Mouse (Mus musculus) gastrocnemius, postnatal 25 days (tissue): ENCODE results near the gene Tdrd6. TPM values are rescaled to one million over a fixed set of nuclear protein-coding genes. Genes with fewer than 3 reads are reported as not detected.
A peak's percentile ranks its signal among the peaks of the same experiment; 100 is the strongest.

ENCODE experiments used
- DNase-seq: peaks from one replicate; pipeline ENCODE4 v3.0.0; 2022
- total RNA-seq, 2 experiments: library from RNA; stranded (reverse); gene quantifications; 1 replicate in 1 of 2; 2 replicates in 1 of 2; pipeline ENCODE4 v1.2.3; 2021

Tdrd6 gene
- total RNA-seq, 2 experiments from 2014 or later, result not detected

DNA sequence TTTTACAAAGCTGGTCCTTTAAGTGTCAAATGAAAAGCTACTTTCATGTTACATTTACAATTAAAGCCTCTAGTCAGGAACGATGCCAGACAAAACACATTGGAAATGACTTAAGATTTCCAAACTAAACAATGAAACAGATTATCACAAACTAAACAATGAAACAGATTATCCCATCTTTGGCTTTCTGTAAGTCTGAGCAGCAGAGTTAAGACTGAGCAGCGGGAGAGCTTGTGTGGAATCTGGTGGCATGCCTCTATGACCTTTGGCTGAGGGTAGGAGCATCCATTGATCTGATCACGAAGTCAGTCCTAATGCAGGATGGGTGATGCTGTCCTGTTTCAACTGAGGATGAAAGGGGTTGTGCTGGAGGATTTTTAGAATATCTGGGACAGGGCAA, 17.9 kb downstream of the Tdrd6 start:
- DNase-seq, result no peak

DNA sequence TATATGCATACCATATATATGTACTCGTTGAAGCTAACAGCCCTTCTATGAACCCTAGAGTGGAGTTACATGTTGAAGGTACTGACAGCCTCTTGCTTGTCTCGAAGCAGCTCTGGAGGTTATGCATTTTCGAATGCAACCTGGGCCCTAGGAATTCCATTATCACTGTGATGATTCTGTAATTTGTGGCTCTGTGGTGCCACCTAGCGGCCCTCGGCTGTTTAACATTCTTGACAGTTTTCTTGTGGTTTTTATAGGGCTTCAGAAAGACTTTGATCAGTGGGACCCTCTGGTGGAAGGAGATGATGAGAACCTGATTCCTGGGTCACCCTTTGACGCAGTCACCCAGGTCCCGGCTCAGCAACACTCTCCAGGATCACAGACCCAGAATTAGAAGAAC, 18.5 kb downstream of the Tdrd6 start:
- no peak for DNase-seq

GRCm38 (mm10) chr17:43606704-43607103, 23.4 kb downstream of the Tdrd6 start:
- no peak for DNase-seq

GRCm38 (mm10) chr17:43598706-43599105, 31.4 kb downstream of the Tdrd6 start:
- no peak for DNase-seq

DNA sequence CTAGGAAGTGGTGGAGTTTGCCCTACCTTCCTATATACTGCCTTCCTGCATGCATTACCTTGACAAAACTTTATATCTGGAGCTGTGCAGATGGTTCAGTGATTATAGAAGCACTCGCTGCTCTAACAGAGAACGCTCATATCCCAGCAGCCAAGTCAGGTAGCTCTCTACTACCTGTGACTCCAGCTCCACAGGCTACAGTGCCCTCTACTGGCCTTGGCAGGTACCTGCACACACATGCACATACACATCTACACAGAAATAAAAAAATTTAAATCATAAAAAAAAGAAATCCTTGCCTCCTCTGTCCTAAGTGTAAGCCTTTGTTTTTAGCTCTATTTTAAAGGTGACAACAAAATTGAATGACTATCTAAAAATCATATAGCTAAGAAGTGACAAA, 32.4 kb downstream of the Tdrd6 start:
- no peak for DNase-seq

- no peak for DNase-seq
These were observed 37.5 kb downstream of the Tdrd6 start for GRCm38 (mm10) chr17:43592296-43593291.

DNA sequence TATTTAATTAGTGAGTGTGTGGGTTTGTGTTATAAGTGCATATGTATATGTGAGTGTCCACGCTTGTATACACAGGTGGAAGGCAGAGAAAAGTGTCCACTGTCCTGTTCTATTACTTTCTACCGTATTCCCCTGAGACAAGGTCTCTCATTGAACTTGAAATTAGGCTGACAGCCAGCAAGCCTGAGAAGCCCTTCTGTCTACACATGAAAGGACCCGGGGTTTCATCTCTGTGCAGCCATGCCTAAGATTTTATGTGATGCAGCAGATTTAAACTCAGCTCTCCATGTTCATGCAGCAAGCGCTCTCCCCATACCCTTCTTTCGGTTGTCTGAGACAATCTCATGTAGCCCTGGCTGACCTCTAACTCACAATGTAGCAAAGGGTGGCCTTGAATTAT, 39.6 kb downstream of the Tdrd6 start:
- no peak for DNase-seq

- no peak for DNase-seq
These were observed 40.3 kb downstream of the Tdrd6 start for GRCm38 (mm10) chr17:43589750-43590149.

DNA sequence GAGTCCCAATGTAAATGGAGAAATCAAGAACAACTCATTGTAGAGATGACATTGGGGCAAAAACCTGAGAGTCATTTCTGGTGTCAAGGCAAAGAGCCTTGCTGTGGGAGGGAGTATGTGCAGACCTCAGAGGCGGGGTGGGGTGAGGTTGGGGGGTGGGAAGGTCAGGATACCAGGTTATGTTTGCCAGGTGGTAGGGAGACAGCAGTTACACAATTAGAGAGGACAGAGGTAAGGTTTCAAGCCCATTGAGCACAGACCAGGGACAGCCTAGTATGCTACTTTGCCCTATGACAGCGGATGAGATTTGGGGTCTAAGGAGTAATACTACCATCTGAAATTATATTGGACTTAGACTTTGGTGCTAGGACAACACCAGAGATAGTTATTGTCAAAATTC, 42.8 kb downstream of the Tdrd6 start:
- DNase-seq, result no peak

DNA sequence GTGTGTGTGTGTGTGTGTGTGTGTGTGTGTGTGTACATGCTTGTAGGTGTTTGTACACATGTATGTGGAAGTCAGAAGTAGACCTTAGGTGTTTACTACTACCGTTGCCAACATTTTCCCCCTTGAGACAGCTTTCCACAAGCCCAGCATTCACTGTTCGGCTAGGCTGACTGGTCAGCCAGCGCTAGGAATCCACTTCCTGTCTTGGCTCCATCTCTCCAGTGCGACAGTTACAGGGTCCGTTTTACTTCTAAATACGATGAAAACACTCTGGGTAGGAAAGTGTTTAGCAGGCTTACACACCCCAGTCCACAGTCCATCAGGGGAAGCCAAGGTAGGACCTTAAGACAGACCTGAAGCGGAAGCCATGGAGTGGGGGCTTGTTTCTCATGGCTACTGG, 45.3 kb downstream of the Tdrd6 start:
- DNase-seq, result no peak

- peak; percentile 34 for DNase-seq
These were observed 49.1 kb downstream of the Tdrd6 start for GRCm38 (mm10) chr17:43581012-43581467.

DNA sequence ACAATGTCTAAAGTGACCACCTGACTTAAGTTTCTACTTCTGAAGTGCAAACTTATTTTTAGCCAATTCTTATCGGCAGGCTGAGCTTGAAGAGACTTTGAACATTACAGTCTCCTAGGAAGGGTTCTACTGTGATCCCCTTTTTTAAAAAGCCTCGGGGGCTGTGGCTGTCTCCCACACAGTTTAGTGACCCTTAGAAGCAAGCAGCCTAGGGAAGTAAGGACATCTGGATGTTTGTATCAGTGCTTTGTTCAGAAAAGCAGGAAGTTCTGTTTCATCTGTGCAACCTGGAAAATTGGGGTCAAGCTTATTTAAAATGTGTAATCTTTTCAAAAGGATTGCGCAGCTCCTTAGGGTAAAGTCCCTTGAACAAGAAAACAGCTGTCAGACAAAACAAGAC, 49.6 kb downstream of the Tdrd6 start:
- DNase-seq, result no peak

- no peak for DNase-seq
These were observed 56.5 kb downstream of the Tdrd6 start for GRCm38 (mm10) chr17:43573624-43574073.

DNA sequence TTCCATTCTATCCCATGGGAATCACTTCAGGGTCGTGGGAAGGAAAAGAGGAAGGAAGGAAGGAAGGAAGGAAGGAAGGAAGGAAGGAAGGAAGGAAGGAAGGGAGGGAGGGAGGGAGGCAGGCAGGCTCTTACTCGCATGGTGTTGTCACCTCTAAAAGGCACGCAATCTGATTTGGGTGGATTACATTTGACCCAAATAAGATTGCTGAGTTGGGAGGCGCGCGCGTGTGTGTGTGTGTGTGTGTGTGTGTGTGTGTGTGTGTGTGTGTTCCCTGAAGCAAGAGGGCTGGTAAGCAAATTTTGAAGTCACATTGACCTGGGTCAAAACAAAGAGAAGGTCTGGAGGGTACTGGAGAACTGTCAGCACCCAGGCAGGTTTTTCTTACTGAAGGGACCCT, 60.8 kb downstream of the Tdrd6 start:
- DNase-seq, result no peak

DNA sequence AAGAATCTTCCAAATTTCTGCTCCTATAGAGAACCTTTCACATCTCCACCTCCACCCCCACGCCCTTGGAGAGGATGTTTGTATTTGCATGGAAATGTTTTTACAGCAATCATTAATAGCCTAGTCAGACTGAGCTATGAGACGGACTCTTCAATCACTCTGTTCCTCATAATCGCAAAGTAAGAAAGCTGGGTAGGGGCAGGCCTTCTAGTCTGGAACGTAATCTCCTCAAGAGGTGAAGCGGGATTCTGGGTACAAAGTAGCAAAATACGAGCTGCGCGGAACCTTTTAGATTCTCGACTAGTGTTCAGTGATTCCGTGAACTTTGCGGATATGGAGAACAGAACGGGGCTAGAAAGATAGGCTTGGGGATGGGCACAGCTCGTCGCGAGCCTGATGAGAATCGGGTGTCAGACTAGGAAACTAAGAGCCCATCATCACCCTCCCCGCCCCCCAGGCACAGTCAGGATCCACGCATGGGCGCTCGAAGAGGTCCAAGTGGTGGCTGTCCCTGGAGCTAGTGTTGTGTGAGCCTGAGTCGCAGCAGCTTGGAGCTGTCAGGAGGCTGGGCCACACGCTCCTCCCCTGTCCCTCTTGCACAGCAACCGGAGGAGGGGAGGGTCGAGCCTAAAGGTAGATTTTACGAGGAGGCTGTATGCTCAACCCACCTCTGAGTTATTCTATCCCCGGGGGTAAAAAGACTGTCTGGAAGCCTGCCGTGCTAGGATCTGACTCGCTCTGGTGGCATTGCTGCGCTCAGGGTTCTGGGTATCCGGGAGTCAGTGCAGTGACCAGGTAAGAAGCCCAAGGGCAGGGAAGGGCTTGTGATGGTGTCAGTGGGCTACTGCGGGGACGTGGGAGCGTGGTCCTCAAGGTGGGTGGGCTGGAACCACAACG, 61.9 kb downstream of the Tdrd6 start, which contains the start of gene Pla2g7:
Pla2g7 (plus strand) TSS at position 107 of the 897 bp plus-strand sequence.
- DNase-seq, result peak; percentile 29

GRCm38 (mm10) chr17:43567593-43567991, 62.5 kb downstream of the Tdrd6 start:
- DNase-seq, result no peak

Other genes with a start within 250 kb of the Tdrd6 start
- not detected for gene Mep1a, start 127.5 kb downstream of the Tdrd6 start, total RNA-seq
- gene Ankrd66, start 86.7 kb downstream of the Tdrd6 start, total RNA-seq, result not detected
- gene Pla2g7, start 62.2 kb downstream of the Tdrd6 start, total RNA-seq, result 10 to 100 TPM in 1 of 2 experiments, 1 to 10 TPM in 1; 9.9 to 13.5 TPM
- gene Slc25a27, start 36.9 kb upstream of the Tdrd6 start, total RNA-seq, result 1 to 10 TPM; 4.7 to 5.3 TPM
- 1 to 10 TPM; 2.3 to 2.9 TPM for gene Cyp39a1, start 37.1 kb upstream of the Tdrd6 start, total RNA-seq
- gene Rcan2, start 171.1 kb upstream of the Tdrd6 start, total RNA-seq, result 10 to 100 TPM; 39.1 to 48.2 TPM